ENCODE assay signal across 8 mouse cellular contexts in genomic region chr16:32246952-32247370, GRCm38 (mm10). TPM values are rescaled to one million over a fixed set of nuclear protein-coding genes. Genes with fewer than 3 reads are reported as not detected.
DNase-seq lines count a peak whose midpoint lies in the region; ATAC-seq and TF ChIP-seq lines count a peak whose summit lies in the region.

TSS of gene Fbxo45 (minus strand) at chr16:32247158.
TSS of gene Wdr53 (plus strand) at chr16:32247227.

- H3K9me3 ChIP-seq in hindbrain, postnatal 0 days (ENCODE audit: low read length), result no peaks in the 10 kb centered on the region

- peak within 1 kb of the TSS; percentile 81 for H3K4me2 ChIP-seq in hindbrain, postnatal 0 days (ENCODE audit: low read depth, low read length)

- peak; percentile 96 for ATAC-seq in common myeloid progenitor, adult 5-6 weeks (replicated peaks; ENCODE audit: low read depth, poor library complexity, severe bottlenecking)
- peak; percentile 100 for ATAC-seq in hindbrain, postnatal 0 days
- peak; percentile 99 for ATAC-seq in megakaryocyte, adult 5-6 weeks (ENCODE audit: poor library complexity, severe bottlenecking)

- TF ChIP-seq CTCF in gastrocnemius, adult 2 months (IDR thresholded peaks at IDR 0.05), result no peak
- TF ChIP-seq CTCF in hindbrain, postnatal 0 days (IDR thresholded peaks at IDR 0.05; ENCODE audit: low read depth), result no peak
- TF ChIP-seq CTCF in left cerebral cortex, adult 2 months (IDR thresholded peaks at IDR 0.05), result no peak

- H3K27ac ChIP-seq in gastrocnemius, adult 2 months, result peak within 1 kb of the TSS; percentile 96
- peak within 1 kb of the TSS; percentile 91 for H3K27ac ChIP-seq in hindbrain, postnatal 0 days
- peak within 1 kb of the TSS; percentile 86 for H3K27ac ChIP-seq in left cerebral cortex, adult 2 months

- H3K9ac ChIP-seq in hindbrain, postnatal 0 days (replicated peaks; ENCODE audit: low read length), result peak within 1 kb of the TSS; percentile 91

- intact Hi-C loops in gastrocnemius, adult 2 months (cut with DNase I), result loop anchor here (2.0 to 10.0 kb wide), 2 partner anchors 302 to 816 kb away; partner anchors contain the start of genes 0610012G03Rik, Lmln and Ncbp2
- intact Hi-C loops in left cerebral cortex, adult 2 months (cut with DNase I), result loop anchor here (2.0 to 10.0 kb wide), 4 partner anchors 30 to 302 kb away; partner anchors contain the start of genes 0610012G03Rik, Ncbp2 and Rnf168

- H3K4me3 ChIP-seq in gastrocnemius, adult 2 months, result peak within 1 kb of the TSS; percentile 92
- H3K4me3 ChIP-seq in hindbrain, postnatal 0 days (ENCODE audit: low read length), result peak within 1 kb of the TSS; percentile 91
- H3K4me3 ChIP-seq in left cerebral cortex, adult 2 months, result peak within 1 kb of the TSS; percentile 73

- H3K4me1 ChIP-seq in hindbrain, postnatal 0 days (ENCODE audit: insufficient read depth, low read length), result peaks cover 7% of the 10 kb centered on the region

- H3K27me3 ChIP-seq in hindbrain, postnatal 0 days (ENCODE audit: insufficient read depth, low read length), result no peaks in the 10 kb centered on the region

- peak; percentile 98 for DNase-seq in ZHBTc4 (ENCODE audit: low read depth, low spot score)
- DNase-seq in gastrocnemius, adult 2 months, result peak; percentile 99
- peak; percentile 97 for DNase-seq in hindbrain, postnatal 0 days (ENCODE audit: low spot score)
- peak; percentile 98 for DNase-seq in left cerebral cortex, adult 2 months (ENCODE audit: extremely low spot score in 1 of 2, low spot score in 2 of 2)
- DNase-seq in right cerebral cortex, adult 2 months (ENCODE audit: low spot score in 2 of 2), result peak; percentile 98 to 99
- peak; percentile 97 for DNase-seq in urinary bladder, postnatal 14 days (ENCODE audit: low spot score)

- no peaks in the 10 kb centered on the region for H3K36me3 ChIP-seq in hindbrain, postnatal 0 days (ENCODE audit: insufficient read depth, low read length)

- WGBS in hindbrain, postnatal 0 days, result 0% methylated on average over 47 of the region's 48 CpGs

RNA-seq across cellular contexts. Expression of gene Fbxo45, which starts in this region (rescaled TPM):
- total RNA-seq in common myeloid progenitor, adult 5-6 weeks (2017), result 18.6 and 33.2 TPM in 2 replicates
- total RNA-seq in gastrocnemius, adult 2 months (2021), result 10 to 100 TPM; 15.1 to 16.6 TPM
- total RNA-seq in hindbrain, postnatal 0 days (2014; rRNA removed), result 29.1 and 30.6 TPM in 2 replicates
- 16.0 and 16.3 TPM in 2 replicates for polyA plus RNA-seq in hindbrain, postnatal 0 days (2015; fragmentation: Nextera tagmentation; extraction: Ambion mirVana)
- total RNA-seq in left cerebral cortex, adult 2 months (2021), result 10 to 100 TPM; 46.6 to 50.7 TPM
- total RNA-seq in megakaryocyte, adult 5-6 weeks (2015), result 10.9 and 13.9 TPM in 2 replicates
- total RNA-seq in megakaryocyte, adult 5-6 weeks (2017), result 15.4 TPM in 2 replicates

RNA-seq across cellular contexts. Expression of gene Wdr53, which starts in this region (rescaled TPM):
- total RNA-seq in common myeloid progenitor, adult 5-6 weeks (2017), result 14.7 and 17.1 TPM in 2 replicates
- 1 to 10 TPM; 6.2 to 7.8 TPM for total RNA-seq in gastrocnemius, adult 2 months (2021)
- total RNA-seq in hindbrain, postnatal 0 days (2014; rRNA removed), result 5.4 and 11.3 TPM in 2 replicates
- 13.5 and 14.1 TPM in 2 replicates for polyA plus RNA-seq in hindbrain, postnatal 0 days (2015; fragmentation: Nextera tagmentation; extraction: Ambion mirVana)
- 10 to 100 TPM in 1 of 2 experiments, 1 to 10 TPM in 1; 9.3 to 12.0 TPM for total RNA-seq in left cerebral cortex, adult 2 months (2021)
- 12.4 and 16.6 TPM in 2 replicates for total RNA-seq in megakaryocyte, adult 5-6 weeks (2015)
- 19.4 and 19.8 TPM in 2 replicates for total RNA-seq in megakaryocyte, adult 5-6 weeks (2017)

Comparison
In these comparisons a context has a peak if more than half of its experiments do, and no peak if none do; other contexts are left out.
1. Peak in every context shown above with its lines: DNase-seq, ATAC-seq, H3K4me3 ChIP-seq and H3K27ac ChIP-seq.